Mouse (Mus musculus): Measurements from ENCODE around the gene Sf3b5. TPM values are rescaled to one million over a fixed set of nuclear protein-coding genes. Genes with fewer than 3 reads are reported as not detected.

The Sf3b5 gene
- 6.7 and 6.9 TPM in 2 replicates for total RNA-seq (2023)

DNA sequence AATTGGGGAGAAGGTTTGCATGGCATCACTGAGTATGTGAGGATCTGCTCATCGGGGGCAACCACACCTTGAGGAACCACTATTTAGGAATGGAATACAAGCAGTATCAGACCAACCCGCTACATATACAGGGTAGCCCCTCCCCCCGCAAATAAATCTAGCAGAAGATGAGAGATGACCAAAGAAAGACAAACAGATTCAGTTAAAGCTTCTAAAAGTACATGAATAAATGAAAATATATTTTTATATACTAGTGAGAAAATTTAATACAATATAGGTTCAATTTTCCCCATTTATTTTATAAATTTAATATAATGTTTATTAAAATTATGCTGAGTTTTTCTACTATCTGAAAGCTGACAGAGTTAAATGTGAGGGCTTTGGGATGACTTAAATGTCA is at the start of gene Sf3b5:
Gene Sf3b5, plus strand, starts transcription at position 301 of the 400 bp plus-strand sequence.

GRCm38 (mm10) chr10:12964151-12965075 is 40.7 kb upstream of the Sf3b5 start, which contains the start of gene Stx11:
TSS of gene Stx11 (minus strand) at chr10:12964298.

Other genes starting within 250 kb of the Sf3b5 start
- 53.2 and 101 TPM in 2 replicates for gene Utrn, start 136.0 kb upstream of the Sf3b5 start, total RNA-seq (2023)
- 145 and 192 TPM in 2 replicates for gene Stx11, start 41.0 kb upstream of the Sf3b5 start, total RNA-seq (2023)
- gene Plagl1, start 55.2 kb downstream of the Sf3b5 start, total RNA-seq (2023): 3.1 and 4.4 TPM in 2 replicates
- gene Zc2hc1b, start 172.7 kb downstream of the Sf3b5 start, total RNA-seq (2023): not detected in 2 replicates
- 43.5 and 53.5 TPM in 2 replicates for gene Ltv1, start 187.8 kb downstream of the Sf3b5 start, total RNA-seq (2023)